Mouse (Mus musculus): ENCODE data around the gene Vmn2r97. TPM values are rescaled to one million over a fixed set of nuclear protein-coding genes. Genes with fewer than 3 reads are reported as not detected.

The Vmn2r97 gene
- polyA plus RNA-seq (2021; fragmentation: Nextera tagmentation) = not detected in 2 replicates
- long read RNA-seq, experiment 1 = 0 reads
- long read RNA-seq, experiment 2 = 0 reads

DNA sequence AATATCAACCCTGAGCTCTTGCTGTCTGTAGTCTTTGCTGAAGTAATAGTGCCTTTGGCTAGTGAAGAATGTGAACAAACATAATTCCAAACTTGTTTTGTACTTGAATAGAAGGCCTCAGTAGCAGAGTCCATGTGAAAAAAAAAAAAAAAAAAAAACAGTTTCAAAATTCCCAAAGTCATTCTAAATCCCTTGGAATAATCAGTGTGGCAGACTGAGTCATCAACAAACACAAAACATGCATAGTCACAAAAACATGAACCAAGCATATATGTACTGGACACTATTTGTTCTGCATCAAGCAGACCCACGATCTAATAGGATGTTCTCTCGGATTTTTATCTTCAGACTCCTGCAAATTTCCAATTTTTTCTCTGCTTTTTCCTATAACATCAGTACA, at the start of gene Vmn2r97:
TSS of gene Vmn2r97 (plus strand) at position 301 of the 400 bp plus-strand sequence.

Other genes with a start within 250 kb of the Vmn2r97 start
- gene Vmn2r98, start 139.2 kb downstream of the Vmn2r97 start, polyA plus RNA-seq (2021; fragmentation: Nextera tagmentation) = not detected in 2 replicates

Data from layer of hippocampus, adult 6 months (tissue).